Mouse (Mus musculus) B cell, adult 62 days (primary cell): ENCODE measurements around the gene Btg4. TPM values are rescaled to one million over a fixed set of nuclear protein-coding genes. Genes with fewer than 3 reads are reported as not detected.

ENCODE experiments used
- total RNA-seq: library from RNA; stranded (reverse); gene quantifications from 4 replicates; pipeline ENCODE4 v1.2.4, GENCODE M21; 2023

The Btg4 gene
- total RNA-seq: not detected in 4 replicates

GRCm38 (mm10) chr9:51060601-51061000 lies at the start of gene Btg4:
Gene Btg4, plus strand, starts transcription at chr9:51060901.

DNA sequence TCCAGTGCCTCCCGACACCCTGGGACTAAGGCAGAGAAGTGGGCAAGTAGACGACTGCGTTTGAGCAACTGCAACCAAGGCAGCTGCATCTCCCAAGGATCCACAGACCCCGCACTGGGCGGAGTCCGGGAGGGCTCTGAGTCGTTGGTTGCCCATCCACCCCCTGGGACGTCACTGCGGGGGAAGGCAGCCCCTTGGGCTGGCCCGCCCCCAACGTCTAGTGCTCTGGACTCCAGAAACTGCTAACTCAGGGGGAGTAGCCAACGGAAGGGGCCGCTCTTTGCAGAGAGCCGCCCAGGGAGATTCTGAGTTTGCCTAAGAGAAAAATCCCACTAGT lies 16.2 kb downstream of the Btg4 start, which contains the start of gene Layn:
Gene Layn (minus strand): TSS at position 116 of the 337 bp plus-strand sequence.

DNA sequence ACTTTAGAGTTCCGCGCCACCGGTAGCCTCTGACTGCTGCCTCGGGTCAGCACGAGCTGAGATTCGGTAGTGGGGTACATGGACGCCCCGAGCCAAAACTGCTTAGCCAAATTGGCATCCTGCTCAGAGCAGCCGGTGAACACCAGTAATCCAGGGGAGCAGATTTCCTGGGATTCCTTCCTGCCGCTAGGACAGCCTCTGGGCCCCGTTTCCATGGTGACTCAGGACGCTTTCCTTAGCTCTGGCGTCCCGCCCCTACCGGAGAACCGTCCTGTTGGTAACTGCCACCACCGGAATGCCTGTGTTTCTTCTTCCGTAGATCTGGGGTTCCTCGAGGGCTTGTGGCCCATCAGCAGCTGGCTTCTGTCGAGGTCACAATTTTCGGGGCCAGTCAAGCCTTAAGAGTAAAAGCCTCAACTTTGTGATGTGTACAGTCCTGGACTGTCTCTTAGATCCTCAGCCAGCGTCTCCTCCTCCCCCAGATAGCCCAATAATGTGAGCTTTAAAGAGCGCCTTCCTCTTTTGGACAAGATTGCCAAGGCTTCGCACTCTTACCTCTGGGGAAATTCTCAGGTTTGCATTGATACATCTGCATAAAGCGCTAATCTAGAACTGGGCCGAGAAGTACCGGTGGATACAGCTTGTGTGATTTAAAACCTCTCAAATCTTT lies 41.2 kb downstream of the Btg4 start, which contains the start of gene 4833427G06Rik:
Gene 4833427G06Rik (minus strand): TSS at position 323 of the 670 bp plus-strand sequence.

GRCm38 (mm10) chr9:51165312-51166180 lies 104.8 kb downstream of the Btg4 start, which contains the start of gene Gm32742:
Gene Gm32742, minus strand, starts transcription at chr9:51165517.

Other genes starting within 250 kb of the Btg4 start
- gene Ppp2r1b, start 215.6 kb upstream of the Btg4 start, total RNA-seq: 42.9 to 47.9 TPM (median 46.1 TPM) in 4 replicates
- 37.7 to 42.4 TPM (median 39.7 TPM) in 4 replicates for gene Sik2, start 51.8 kb upstream of the Btg4 start, total RNA-seq
- 0.31 TPM in 1 of 4 replicates, not detected in the others for gene Layn, start 16.2 kb downstream of the Btg4 start, total RNA-seq
- not detected in 4 replicates for gene 4833427G06Rik, start 41.2 kb downstream of the Btg4 start, total RNA-seq
- gene Gm32742, start 104.6 kb downstream of the Btg4 start, total RNA-seq: 0.09 TPM in 1 of 4 replicates, not detected in the others
- 340 to 371 TPM (median 350 TPM) in 4 replicates for gene Pou2af1, start 152.8 kb downstream of the Btg4 start, total RNA-seq
- not detected in 4 replicates for gene Colca2, start 217.7 kb downstream of the Btg4 start, total RNA-seq